Mouse (Mus musculus) 416B (cell line): ENCODE measurements around the gene Cactin.

Source experiments
- DNase-seq: peaks from one replicate; pipeline ENCODE4 v3.0.0; 2011; ENCODE audit warnings: low read depth

Gene Cactin

DNA sequence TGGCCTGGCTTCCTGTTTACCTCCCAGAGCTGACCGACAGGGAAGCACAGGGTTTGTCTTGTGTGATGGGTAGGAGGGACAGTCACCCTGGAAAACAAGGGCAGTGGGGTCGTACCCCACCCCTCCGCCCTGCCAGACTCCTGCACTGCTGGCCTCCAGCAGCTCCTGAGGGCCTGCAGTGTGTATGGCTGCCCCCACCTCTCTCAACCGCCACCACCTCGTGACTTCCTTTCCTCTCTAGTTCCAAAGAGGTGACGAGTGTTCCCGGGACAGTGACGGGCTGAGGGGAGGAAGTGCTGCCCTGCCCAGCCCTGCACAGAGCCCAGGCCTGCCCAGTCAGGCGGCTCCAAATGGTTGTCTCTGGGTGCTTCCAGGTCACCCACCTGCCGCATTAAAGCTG lies 23.1 kb upstream of the Cactin start:
- DNase-seq, result peak; percentile 87

DNA sequence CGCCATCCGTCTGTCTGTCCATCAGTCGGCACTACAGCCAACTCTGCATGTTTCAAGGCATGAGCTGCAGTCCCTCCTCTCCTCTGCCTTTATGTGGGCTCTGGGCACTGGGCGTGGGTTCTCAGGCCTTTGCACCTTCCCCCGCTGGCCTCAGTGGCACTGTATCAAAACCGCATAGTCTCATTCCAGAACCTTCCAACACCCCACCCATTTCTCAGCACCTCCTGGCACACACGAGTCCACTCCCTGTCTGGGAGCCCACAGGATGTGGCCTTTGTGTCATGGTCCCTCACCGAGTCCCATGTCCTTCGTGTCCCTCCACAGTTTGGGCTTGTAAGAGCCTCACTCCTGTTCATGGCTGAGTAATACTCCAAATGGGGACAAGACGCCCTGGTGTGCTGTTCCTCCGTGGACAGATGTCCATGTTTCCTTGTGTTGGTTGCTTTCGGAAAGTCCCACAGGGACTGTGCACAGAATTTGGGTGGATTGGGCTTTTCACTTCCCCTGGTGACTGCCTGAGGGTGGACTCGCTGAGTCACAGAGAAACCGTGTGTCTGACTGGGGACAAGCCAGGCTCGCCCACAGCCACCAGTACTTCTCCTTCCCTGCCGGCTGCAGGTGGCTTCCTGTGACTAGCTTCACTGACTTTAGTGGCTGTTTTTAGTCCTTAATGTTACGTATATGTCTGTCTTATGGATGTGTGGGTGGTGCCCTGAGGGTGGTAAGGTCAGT lies 22.4 kb upstream of the Cactin start:
- DNase-seq, result peak; percentile 68

DNA sequence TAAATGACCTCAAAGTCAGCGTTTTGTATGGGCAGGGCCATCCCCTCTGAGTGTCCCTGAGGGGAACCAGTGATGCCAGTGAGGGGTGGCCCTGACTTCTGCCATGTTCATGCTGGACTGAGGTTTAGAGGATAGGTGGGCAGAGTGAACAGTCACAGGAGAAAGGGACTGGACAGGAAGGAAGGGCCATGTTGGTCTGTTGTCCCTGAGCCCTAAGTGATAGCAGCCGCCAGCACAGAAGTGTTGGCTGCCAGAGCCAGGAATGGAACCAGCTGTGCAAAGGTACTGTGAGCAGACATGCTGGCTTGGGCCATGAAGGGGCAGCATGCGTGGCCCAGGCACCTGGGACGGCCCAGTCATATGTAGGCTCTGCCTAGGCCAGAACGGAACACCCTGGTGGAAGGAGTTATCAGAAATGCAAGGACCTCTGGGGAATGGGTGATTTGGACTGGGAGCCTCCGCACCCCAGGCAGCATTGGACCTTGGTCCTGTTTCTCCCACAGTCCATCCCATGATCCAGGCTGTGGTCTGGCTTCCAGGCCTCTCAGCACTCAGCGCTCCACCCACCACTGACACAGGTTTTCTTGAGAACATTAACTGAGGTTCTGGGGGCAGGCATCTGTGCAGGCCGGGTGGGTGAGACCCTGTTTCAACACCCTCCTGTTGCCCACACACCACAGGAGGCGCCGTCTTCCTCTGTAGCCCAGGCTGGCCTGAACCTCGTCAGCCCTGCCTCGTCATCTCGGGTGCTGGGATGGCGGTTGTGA lies 21.1 kb upstream of the Cactin start:
- DNase-seq, result no peak

DNA sequence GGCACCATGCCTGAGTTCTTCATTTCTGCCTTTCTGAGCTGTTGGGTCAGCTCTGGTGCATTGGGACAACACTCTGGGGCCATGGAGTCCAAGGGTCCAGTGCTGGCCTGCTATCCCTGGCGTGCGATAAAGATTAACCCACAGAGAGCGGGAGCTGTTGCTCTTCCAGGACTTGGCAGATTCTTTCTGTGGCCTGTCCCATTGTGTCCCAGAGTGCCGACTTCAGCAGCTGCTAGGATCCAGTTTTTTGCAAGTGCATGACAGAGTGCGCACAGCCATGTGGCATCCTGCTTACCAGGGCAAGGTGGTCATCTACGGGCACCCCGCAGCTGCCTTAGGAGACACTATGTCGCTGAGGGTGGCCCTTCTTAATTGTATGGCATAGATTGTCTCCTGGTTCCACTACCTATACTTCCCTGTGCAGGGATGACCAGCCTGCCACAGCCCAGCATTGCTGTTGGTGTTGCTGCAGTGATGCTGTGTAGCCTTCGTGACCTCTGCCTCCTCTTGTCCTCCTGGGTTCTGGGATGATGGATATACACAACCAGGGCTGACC lies 20.5 kb upstream of the Cactin start:
- DNase-seq, result no peak

DNA sequence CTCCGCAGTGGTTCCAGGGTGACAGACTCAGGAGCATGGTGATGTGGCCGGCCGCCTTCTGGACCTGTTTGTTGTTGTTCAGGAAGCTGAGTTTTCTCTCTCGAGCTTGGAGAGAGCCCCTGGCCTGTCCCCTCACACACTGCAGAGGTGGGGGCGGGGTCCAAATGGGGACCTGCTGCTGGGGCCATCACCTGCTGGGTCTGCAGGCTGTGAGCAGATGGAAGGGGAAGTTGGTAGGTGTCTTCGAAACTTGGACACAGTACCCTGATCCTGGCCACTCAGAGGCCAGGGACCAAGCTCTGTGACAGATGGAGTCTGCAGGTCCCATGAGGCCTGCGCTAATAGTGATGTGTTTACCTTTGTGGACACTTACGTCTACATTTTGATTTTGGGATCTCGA lies 19.6 kb upstream of the Cactin start:
- no peak for DNase-seq

DNA sequence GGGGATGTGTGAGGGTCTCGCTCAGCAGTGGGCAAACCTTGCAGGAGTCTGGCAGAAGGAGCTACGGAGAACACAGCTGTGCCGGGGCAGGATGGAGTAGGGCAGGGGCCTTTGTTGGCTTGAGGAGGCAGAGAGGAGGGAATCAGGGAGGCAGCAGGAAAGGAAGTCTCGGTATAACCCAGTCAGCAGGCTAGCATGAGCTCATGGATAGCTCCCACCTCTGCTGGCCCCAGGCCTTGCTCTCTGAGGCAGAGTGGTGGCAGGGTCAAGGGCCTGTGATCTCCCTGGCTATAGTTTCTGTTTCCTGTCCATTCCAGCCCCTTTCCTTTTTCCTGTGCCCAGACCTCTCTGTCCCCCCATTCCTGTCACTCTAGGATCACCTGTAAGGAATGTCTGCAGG lies 18.6 kb upstream of the Cactin start:
- no peak for DNase-seq

DNA sequence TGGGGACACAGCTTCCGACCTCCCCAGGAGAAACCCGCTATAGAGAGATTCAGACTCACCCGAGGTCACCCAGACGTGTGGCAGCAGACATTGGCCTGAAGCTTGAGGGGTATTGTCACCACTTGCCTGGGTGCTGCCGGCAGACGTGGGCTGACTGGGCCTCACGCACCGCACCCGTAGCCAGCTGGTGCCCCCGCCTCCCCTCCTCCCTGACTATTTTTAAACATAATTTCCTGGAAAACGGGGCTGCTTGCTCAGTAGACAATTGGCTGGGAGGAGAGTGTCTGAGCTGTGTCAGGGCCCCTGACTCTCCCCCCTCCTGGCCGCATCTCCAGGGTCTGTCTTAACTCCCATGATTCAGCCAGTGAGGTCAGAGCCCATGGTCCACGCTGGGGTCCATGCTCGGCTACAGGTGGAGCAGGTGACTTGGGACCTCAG lies 18.1 kb upstream of the Cactin start:
- DNase-seq, result no peak

DNA sequence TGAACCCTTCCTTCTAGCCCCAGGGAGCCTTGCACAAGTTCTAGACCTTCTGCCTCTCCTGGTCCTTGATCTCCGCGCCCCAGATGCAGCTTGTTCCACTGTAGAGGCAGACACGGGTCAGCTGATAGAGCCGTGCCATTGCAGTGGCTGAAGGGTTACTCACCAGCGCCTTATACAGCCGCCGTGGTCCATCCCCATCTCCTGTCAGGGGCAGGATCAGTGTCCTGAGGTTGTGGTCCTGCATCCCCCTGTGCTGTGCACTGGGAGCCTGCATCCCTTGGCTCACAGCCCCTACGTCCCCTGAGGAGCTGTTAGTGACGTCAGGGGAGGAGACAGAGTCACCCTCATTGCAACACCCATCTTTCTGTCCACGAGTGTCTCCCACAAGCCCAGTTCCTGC lies 17.6 kb upstream of the Cactin start:
- DNase-seq, result no peak

DNA sequence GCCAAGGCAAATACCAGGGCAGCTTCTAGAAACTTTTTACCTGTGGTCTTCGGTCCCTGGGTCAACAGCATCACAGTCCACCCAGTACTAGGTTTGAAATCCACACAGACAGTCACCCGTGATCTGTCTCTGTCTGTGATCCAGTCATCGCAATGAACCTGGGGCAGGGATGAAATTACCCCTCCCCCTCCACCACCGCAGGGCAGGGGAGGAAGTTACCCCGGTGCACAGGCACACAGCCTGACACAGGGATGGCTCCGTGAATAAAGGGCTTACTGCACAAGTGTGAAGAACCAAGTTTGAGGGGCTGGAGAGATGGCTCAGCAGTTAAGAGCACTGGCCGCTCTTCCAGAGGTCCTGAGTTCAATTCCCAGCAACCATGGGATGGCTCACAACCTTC lies 17.1 kb upstream of the Cactin start:
- no peak for DNase-seq

DNA sequence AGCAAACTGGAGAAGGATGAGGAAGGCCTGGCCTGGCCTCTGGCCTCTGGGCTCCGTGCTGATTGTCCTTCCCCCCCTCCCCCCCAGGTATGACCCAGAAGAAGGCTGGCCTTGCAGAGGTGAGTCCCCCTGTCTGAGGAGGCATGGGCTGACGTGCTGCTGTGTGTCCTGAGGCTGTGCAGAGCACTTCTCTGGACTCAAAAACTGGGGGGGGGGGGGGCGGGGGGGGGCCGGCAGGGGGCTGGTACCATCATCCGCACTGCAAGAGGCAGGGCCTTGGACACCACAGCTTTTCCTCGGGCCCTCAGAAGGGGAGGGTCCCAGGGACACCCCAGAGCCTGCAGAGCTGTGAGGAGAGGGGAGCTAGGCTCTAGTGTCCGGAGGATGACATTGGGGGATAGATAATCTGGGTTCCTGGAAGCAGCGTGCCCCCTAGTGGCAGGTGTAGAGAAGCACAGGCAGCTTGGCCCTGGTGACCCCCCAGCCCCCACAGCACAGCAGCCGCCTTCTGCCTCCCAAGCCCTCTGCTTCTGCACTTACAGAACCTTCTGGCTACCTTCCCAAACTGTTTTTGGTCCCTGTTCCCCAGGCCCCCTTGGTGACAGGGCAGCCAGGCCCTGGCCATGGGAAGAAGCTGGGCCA lies 16.2 kb upstream of the Cactin start:
- DNase-seq, result peak; percentile 68

DNA sequence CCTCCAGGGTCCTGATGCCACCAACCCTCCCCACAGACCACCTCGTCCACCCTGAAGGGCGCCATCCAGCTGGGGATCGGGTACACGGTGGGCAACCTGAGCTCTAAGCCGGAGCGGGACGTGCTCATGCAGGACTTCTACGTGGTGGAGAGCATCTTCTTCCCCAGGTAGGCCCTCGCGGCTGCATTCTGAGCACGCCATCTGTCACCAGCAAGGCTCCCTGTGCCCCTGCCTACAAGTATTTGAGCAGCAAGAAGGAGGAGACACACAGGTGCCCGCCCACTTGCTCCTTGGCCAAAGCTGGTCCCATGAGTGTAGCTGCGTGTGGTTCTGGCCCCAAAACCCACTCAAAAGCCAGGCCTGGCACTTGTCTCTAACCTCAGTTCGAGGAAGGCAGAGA lies 15.2 kb upstream of the Cactin start:
- no peak for DNase-seq

DNA sequence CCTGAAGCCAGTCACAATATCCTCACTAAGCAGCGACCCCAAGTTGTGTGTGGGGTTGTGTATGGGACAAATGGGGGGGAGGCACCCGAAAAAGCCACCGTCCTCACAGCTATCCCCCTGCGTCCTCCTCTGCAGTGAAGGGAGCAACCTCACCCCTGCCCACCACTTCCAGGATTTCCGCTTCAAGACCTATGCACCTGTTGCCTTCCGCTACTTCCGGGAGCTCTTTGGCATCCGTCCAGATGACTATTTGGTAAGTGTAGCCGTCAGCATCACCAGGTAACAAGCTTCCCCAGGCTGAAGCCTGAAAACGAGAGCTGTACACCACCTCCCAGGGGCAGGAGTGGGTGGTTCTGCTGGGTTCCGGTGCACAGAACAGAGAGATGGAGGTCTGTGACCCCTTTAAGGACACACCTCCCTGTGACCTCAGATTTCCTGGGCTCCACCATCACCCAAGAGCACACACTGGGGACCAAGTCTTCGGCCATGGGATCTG lies 14.7 kb upstream of the Cactin start:
- no peak for DNase-seq

DNA sequence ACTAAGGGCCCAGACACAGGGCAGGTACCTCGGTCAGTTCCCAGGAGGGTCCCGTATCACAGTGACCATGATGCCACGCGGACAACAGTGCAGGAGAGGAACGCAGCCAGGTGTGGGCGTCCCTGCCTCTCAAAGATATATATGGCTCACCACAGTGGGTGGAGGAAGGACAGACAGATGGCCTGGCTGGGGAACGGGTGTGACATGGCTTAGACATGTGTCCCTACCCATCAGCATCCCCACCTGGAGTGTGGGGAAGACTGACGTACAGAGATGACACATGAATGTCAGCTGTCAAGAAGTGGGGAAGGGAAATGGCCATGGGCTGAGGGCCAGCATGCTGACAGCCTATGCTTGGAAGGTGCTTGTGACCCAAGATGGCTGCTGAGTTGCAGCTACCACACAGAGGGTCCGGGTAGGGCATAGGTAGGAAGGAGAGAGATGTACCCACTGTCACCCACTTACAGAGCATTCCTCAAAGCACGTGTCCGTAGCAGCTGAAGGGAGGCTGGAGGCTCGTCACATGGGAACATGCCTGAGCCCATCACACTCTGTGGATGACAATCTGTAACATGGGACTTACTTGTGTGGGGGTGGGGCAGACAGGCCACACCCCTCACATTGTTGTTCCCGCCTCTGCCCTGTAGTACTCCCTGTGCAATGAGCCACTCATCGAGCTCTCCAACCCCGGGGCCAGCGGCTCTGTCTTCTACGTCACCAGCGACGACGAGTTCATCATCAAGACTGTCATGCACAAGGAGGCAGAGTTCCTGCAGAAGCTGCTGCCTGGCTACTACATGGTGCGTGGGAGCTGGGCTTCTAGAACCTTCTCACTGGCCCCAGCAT lies 13.8 kb upstream of the Cactin start:
- no peak for DNase-seq

DNA sequence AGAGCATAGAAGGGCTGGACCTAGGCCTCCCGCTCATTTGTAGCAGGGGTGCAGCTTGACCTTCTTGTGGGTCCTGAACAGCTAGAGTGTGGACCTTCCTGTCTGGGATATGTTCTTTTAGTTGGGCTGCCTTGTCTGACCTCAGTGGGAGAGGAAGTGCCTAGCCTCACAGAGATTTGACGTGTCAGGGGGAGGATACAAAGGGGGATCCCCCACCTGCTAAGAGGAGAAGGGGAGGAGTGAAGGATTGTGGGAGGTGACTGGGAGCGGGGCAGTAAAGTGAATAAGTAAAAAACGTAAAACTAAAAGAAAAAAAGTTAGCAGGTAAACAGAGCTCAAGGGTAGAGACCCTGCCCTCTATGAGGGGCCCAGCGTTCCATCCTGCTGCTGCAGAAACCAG lies 11.3 kb upstream of the Cactin start:
- no peak for DNase-seq

DNA sequence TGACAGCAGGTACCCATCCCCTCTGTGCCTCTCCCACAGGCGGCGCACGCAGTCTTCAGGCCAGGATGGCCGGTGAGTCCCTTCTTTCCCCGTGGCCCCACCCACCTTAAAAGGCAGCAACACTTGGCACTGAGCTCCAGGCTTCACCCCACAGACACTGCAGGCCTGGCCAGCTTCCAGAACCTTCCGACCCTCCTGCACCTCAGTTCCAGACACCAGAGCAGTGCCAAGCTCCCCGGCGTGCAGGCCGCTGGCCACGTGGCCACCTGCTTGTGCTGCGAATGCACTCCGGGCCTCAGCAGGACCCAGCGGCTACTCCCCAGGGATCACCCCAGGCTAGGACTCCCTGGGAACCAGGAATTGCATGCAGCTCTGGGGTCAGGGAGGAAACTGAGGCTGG lies 7.3 kb upstream of the Cactin start:
- DNase-seq, result no peak

DNA sequence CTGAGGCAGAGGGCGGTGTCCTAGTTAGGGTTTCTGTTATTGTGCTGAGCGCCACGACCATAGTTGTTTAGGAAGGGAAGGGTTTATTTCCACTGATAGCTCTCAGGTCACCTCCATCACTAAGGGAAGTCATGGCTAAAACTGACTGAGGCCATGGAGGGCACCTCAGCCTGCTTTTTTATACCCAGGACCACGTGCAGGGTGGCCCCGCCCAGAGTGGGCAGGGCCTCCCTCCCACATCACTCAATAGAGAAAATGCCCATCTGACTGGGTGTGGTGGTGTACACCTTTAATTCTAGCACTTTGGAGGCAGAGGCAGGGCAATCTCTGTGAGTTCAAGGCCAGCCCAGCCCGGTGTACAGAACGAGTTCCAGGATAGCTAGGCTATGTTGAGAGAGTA lies 6.7 kb upstream of the Cactin start:
- DNase-seq, result no peak

DNA sequence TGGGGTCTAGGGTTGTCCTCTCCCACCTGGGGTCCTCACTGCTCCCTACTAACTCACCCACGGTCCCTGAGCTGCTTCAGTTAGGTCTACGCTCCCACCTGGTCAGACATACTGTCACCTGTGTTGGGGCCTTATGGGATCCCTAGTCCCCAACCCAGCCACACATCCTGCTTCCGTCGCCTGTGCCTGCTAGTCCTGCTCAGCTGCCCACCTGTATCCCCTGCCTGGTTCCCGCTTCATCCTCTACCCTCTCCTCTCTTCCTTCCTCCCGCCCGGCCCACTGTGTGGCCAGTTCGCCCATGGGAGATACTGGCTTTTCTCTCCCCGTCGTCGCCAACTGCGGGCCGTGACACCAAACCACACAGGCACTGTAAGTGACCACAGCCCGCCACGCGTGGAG lies 5.3 kb upstream of the Cactin start:
- no peak for DNase-seq

DNA sequence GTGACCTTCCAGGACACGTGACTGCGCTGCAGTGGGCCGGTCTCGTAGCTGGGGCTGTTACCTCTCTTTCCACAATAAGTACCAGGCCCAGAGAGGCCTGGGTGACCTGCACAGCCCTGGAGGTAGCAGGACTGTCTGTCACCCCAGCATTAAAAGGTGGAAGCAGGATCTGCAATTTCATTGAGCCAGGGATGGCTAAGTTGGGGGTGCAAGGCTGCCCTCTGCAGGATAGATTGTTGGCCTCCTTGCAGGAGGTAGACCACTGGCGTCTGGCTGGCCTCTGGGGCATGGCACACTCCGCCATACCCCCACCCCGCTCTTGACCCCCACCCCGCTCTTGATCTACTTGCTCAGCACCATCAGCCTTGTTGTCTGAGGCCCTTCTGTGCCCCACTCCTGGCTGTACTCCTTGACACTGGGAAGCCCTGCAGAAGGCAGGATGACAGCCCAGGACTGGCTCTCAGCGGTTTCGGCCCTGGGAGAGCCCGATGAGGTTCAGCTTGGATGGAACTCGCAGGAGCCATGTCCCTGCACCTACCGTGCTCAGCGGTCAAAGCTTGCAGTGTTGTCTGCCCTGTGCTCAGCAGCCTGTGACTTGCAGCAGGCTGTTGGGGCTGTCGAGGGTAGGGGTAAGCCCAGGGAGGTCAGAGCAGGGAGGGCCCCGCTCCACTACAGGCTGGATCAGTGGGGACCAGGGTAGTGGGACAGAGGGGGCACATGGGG lies 4.4 kb upstream of the Cactin start:
- peak; percentile 57 for DNase-seq

DNA sequence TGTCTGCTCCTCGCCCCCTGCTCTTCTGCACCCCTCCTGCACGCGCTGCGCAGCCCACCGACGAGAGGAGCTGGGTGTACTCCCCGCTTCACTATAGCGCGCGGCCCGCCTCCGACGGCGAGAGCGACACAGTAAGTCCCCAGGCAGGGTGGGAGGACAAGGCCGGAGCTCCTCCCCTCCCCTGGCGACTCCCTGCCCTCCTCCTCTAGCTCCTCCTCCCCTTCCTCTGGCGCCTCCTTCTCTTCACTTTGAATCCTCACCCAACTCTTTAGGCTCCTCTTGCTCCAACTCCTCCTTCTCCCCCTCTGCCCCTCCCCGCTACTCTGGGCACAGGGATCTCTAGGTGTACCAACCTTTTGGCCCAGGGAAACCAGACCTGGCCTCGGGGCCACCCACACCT lies 3.6 kb upstream of the Cactin start:
- DNase-seq, result no peak

DNA sequence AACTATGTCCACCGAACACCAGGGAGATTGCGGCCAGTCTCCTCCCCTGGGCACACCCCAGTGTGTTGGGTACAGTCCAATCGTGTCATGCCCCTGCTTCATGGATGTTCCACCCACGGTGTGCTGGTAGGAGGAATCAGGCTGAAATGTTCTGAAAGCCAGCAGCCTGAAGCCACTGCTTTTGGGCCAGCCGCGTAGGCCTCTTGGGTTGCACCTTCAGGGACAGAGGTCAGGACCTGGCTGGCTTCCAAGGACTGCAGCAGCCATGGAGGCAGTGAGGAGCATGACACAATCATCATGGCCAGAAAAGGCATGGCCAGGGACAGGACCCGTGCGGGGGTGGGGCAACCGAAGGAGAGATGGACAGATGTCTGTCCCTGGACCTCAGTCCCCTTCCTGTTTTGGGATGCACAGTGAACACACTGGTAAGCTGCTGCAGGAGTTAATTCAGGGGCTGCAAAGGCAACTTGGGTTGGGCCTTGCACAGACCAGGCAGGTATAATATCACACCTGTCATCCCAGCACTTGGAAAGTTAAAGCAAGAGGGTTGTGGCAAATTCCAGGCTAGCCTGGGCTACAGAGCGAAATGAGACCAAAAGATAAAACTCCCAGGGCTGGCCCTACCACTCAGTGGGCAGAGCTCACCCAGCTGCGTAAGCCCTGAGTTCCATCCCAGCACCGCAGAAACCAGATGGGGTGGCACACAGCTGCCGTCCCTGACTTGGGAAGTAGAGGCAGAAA lies 2.1 kb upstream of the Cactin start:
- DNase-seq, result peak; percentile 59

DNA sequence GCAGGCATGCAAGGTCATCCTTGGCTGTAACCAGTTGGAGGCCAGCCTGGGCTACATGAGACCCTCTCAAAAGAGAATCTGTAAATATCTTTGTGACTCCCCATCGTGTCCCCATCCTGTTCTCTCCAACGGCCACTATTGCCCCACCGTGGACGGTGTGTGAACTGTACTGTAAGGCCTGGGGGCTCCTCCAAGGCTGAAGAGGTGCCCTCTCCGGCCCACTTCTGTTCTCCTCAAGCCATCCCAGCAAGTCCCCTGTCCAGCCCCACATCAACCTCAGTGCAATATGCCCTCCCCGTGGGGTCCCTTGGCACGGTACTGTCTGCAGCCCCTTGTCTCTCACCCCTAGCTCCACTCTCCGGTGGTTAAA lies 1.6 kb upstream of the Cactin start:
- peak; percentile 37 for DNase-seq
